Mouse (Mus musculus) small intestine, adult 2 months (tissue): ENCODE data around the gene Dnmt3a. TPM values are rescaled to one million over a fixed set of nuclear protein-coding genes. Genes with fewer than 3 reads are reported as not detected.
A peak's percentile ranks its signal among the peaks of the same experiment; 100 is the strongest.

ENCODE experiments used
- H3K27ac ChIP-seq: fragments of 200-500 bp; 2 replicates; pipeline ENCODE4 v1.5.1; 2012; ENCODE audit warnings: low read depth, low read length, control low read depth, inconsistent platforms; ENCODE audit not compliant: insufficient read depth
- H3K27me3 ChIP-seq: fragments of 200-500 bp; 2 replicates; pipeline ENCODE4 v1.6.1; 2012; ENCODE audit warnings: mild to moderate bottlenecking, moderate library complexity, low read length, inconsistent platforms; ENCODE audit not compliant: control insufficient read depth, insufficient read depth
- H3K36me3 ChIP-seq: fragments of 200-500 bp; 2 replicates; pipeline ENCODE4 v1.6.1; 2012; ENCODE audit warnings: mild to moderate bottlenecking, low read length, control low read depth, inconsistent platforms; ENCODE audit not compliant: control insufficient read depth, insufficient read depth
- H3K4me1 ChIP-seq: fragments of 200-500 bp; 2 replicates; pipeline ENCODE4 v1.6.1; 2012; ENCODE audit warnings: low read length, inconsistent platforms, mixed read lengths; ENCODE audit not compliant: control insufficient read depth, insufficient read depth, insufficient read length
- H3K4me3 ChIP-seq: fragments of 200-500 bp; 2 replicates; pipeline ENCODE4 v1.5.1; 2012; ENCODE audit warnings: low read depth, mild to moderate bottlenecking, control low read depth, inconsistent platforms, low read length, moderate library complexity
- CTCF ChIP-seq: fragments of 200-500 bp; IDR thresholded peaks from 2 replicates; pipeline ENCODE4 v1.5.1; 2012; ENCODE audit warnings: low read depth, mild to moderate bottlenecking, control low read depth, inconsistent platforms, low read length, moderate library complexity, mixed read lengths; ENCODE audit not compliant: insufficient replicate concordance, insufficient read length; ENCODE audit errors: extremely low read depth
- POLR2A ChIP-seq: fragments of 200-500 bp; IDR thresholded peaks from 2 replicates; pipeline ENCODE4 v1.6.1; 2012; ENCODE audit warnings: low read depth, mild to moderate bottlenecking, control low read depth, inconsistent platforms, low read length, moderate library complexity
- WGBS: fragments of 180-500 bp; shearing (Covaris S2); methylation state at CpG from one replicate; pipeline ENCODE4 v1.1.7; 2018; 5-methylcytosine and 5-hydroxymethylcytosine counted together
- polyA plus RNA-seq: library from polyadenylated mRNA; depleted of rRNA; stranded (reverse); fragments of >200 nt; gene quantifications from 2 replicates; pipeline ENCODE4 v1.2.3, GENCODE M21; 2012

Gene Dnmt3a
- polyA plus RNA-seq, 1 experiment, result 10.2 TPM

DNA sequence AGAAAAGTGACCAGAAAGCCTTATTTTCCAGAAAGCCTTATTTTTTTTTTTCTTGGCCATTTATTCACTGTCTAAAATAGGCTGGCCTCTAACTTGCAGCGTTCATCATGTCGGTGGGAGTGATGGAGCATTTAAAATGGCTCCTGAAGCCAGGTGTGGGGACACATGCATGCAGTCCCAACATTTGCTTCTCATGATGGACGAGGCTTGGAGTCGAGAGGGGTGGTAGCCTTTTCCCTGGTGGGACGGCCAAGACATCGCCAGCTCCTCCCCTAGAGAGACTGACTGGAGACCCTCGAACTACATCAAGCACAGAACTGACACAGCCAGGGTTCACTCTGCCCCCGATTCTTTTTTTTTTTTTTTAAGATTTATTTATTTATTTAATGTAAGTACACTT lies 13.6 kb upstream of the Dnmt3a start:
- no peak overlapping the region; the same call in 1 of the 2 replicates for H3K4me3 ChIP-seq
- WGBS, result 35% methylated on average over 8 of the region's 8 CpGs
- TF ChIP-seq CTCF (no peak), POLR2A (no peak)

DNA sequence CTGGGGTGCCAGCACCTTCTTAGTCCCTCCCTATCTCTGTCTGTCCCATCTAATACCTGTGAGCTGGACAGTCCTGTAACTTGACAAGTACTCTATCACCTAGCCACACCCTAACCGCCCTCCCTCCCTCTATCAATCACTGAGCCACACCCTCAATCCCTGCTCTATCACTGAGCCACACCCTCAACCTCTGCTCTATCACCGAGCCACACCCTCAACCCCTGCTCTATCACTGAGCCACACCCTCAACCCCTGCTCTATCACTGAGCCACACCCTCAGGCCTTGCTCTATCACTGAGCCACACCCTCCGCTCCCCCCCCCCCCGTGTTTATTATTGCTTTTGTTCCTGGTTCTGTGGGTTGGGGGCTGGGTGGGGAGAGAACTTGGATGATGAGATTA lies 10.2 kb upstream of the Dnmt3a start:
- no peak overlapping the region for H3K27ac ChIP-seq
- peaks cover 5% of the 10 kb centered on the region; the same call in 1 of the 2 replicates for H3K4me1 ChIP-seq
- TF ChIP-seq POLR2A (no peak), CTCF (no peak)
- WGBS, result 33% methylated on average over 4 of the region's 4 CpGs
- no peak overlapping the region for H3K4me3 ChIP-seq
- no peaks in the 10 kb centered on the region for H3K36me3 ChIP-seq
- H3K27me3 ChIP-seq, result no peaks in the 10 kb centered on the region

More for the DNA sequence above, 13.6 kb upstream of the Dnmt3a start:
- no peak overlapping the region for H3K27ac ChIP-seq
- no peaks in the 10 kb centered on the region for H3K27me3 ChIP-seq
- no peaks in the 10 kb centered on the region for H3K36me3 ChIP-seq
- H3K4me1 ChIP-seq, result peaks cover 6% of the 10 kb centered on the region; the same call in 1 of the 2 replicates

DNA sequence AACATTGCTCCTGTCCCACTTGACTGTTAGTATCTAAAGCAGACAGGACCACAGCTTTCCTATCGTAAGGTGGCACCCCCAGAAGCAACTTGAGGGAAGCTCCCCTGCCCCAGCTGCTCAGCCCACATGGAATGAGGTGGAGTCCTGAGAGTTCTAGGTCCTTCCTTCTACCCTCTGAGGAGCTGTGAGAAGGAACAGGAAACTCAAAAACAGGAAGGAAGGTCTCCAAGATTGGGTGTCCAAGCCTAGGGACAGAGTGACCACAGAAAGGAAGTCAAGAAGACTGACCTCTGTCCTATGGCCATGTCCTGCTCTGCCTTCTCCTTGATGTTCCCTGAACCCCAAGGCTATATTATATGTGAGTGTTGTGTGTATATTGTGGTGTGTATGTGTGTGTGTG lies 6.3 kb upstream of the Dnmt3a start:
- TF ChIP-seq POLR2A (no peak), CTCF (no peak)
- H3K4me1 ChIP-seq, result no peaks in the 10 kb centered on the region
- no peak overlapping the region for H3K4me3 ChIP-seq
- no peaks in the 10 kb centered on the region for H3K27me3 ChIP-seq
- no peaks in the 10 kb centered on the region for H3K36me3 ChIP-seq
- H3K27ac ChIP-seq, result no peak overlapping the region
- 89% methylated on average over 1 of the region's 1 CpGs for WGBS

DNA sequence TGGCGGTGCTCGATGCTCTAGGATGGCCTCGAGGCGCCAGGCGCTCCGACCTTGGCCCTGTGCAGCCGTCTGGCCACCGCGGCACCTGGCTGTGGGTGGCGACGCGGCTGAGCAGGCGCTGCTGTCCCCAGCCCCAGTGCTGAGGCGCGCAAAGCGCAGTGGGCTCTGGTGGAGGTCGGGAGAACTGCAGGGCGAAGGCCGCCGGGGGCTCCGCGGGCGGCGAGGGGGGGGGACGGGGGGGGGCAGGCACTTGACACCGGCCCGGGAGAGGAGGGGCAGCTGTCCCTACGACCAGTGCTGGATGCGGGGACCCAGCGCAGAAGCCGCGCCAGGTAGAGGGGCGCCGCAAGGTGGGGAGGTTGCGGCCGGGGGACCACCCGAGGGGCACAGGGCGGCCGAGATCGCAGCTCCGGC lies 471 bp downstream of the Dnmt3a start:
- no peak for TF ChIP-seq POLR2A
- TF ChIP-seq CTCF, result peak; percentile 63

DNA sequence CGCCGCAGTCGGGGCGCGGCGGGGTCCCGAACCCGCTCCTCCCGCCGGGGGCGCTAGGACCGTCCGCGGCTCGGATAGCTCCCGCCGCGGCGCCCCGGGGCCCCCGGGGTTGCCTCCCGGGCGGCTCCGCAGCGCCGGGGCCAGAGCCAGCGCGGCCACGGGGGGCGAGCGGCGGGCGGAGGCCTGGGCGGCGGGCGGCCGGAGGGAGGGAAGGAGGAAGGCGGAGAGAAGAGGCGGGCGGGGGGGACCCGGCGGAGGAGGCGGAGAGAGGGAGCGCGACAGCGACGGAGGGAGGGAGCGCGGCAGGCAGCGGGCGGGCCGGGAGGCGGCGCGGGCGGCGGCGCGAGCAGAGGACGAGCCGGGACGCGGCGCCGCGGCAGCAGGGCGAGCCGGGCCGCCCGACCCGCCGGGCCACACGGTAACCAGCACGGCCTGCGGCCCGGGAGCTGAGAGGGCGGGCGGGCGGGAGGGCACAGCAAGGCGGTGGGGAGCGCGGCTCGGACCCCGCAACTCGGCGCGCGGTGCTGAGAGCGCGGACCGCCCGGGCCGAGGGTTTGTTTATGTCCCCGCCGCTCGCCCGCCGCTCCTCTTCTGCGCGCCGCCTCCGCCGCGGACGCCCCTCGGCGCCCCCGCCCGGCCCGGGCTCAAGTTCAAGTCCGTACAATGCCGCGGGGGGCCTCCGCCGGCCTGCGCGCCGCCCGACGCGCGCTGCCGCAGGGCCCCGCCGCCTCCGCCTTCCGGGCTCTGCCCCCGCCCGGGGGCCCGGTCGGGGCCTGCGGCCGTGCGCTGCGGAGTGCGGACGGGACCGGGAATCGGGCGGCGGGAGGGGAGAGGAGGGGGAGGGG lies 1.1 kb downstream of the Dnmt3a start:
- no peaks in the 10 kb centered on the region for H3K36me3 ChIP-seq
- no peaks in the 10 kb centered on the region for H3K27me3 ChIP-seq
- H3K27ac ChIP-seq, result peak overlapping the region; percentile 54
- WGBS, result under 1% methylated on average over 100 of the region's 141 CpGs
- peak overlapping the region; percentile 91 for H3K4me3 ChIP-seq
- H3K4me1 ChIP-seq, result peaks cover 20% of the 10 kb centered on the region
- TF ChIP-seq POLR2A (no peak), CTCF (no peak)

More for the DNA sequence above, 471 bp downstream of the Dnmt3a start:
- WGBS, result 0% methylated on average over 33 of the region's 41 CpGs
- Histone ChIP-seq H3K27me3 (no peaks in the 10 kb centered on the region), H3K4me1 (peaks cover 17% of the 10 kb centered on the region), H3K36me3 (no peaks in the 10 kb centered on the region), H3K4me3 (peak overlapping the region; percentile 91), H3K27ac (peak overlapping the region; percentile 54)

DNA sequence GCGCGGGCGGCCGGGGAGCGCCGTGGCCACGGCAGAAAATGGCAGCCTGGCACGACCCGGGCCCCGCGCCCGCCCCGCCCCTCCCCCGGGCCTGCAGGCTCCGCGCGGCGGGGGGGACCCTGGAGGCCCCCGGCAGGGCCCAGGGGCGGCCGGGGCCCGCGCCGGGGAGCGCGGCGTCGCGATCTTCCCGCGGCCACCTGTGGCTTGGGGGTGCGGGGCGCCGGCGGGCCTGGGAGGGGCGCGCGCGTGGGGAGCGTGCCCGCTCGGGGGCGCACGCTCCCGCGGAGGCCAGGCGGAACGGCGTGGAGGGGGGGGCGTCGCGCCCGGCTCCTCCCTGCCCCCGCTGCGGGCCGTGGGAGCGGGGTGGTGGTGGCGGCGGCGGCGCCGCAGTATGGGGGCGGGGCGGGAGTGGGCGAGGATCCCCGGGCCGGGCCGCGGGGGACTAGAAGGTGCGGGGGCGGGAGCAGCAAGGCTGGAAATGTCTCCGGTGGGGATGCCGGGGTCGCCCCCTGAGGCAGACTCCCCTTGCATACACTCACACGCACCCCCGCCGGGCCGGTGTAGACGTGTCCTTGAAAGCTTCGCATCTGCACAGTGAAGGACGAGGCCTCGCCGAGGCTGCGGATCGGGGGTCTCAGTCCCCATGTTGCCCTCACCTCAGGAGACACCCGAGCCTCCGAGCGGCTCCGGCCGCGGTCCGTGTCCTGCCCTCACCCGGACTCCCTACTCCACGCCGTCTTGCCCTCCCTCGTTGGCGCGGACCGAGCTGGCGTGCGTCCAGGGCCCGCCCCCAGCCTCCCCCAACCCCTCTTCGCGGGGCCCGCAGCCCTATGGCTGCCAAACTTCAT lies 2.0 kb downstream of the Dnmt3a start:
- Histone ChIP-seq H3K36me3 (no peaks in the 10 kb centered on the region), H3K27ac (peak overlapping the region; percentile 75), H3K4me1 (peaks cover 20% of the 10 kb centered on the region), H3K4me3 (peak overlapping the region; percentile 91), H3K27me3 (no peaks in the 10 kb centered on the region)
- TF ChIP-seq CTCF (no peak), POLR2A (no peak)
- under 1% methylated on average over 71 of the region's 105 CpGs for WGBS

DNA sequence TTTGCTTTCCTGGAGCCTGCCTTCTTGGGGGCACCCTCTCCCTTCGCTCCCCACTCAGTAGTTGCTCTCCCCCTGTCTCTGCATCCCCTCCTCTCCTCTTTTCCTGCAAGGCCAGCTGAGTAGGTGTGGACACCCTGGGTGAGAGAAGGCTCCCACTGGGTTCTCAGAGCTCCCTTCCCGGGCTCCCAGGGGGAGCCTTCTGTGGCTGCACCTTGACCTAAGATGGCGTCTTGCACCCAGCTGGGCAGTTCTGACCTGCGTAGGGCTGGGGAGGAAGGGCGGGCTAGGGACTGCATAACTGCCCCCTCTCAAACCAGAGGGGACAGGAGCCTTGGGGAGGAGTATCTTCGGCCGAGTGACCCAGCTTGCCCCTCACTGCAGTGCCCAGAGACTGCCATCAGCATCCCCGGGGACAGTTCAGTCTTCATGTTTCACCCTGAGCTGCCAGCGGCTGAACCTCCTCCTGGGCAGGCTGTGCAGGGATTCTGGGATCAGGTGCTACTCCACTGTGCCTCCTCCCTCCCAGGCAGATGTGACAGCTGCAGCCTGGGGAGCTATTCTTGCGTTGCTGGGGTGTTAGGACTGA lies 2.7 kb downstream of the Dnmt3a start:
- Histone ChIP-seq H3K4me1 (peaks cover 20% of the 10 kb centered on the region), H3K4me3 (peak overlapping the region; percentile 91), H3K36me3 (no peaks in the 10 kb centered on the region), H3K27me3 (no peaks in the 10 kb centered on the region), H3K27ac (peak overlapping the region; percentile 75)
- TF ChIP-seq POLR2A, result no peak
- no peak for TF ChIP-seq CTCF
- 8% methylated on average over 10 of the region's 10 CpGs for WGBS
